Mouse (Mus musculus) MEL (cell line): ENCODE results near the gene Ugt1a6b. TPM values are rescaled to one million over a fixed set of nuclear protein-coding genes. Genes with fewer than 3 reads are reported as not detected.
A peak's percentile ranks its signal among the peaks of the same experiment; 100 is the strongest.
"Not testable (repeated sequence)": the region's sequence is repeated elsewhere in the genome, so short reads cannot be mapped to it uniquely, and the experiment has no call there.

Experiments
- DNase-seq: peaks from one replicate; pipeline ENCODE4 v3.0.0; 2011; ENCODE audit warnings: low read depth, low spot score
- H3K27ac ChIP-seq: 2 replicates; pipeline ENCODE4 v1.5.1; 2012; ENCODE audit warnings: low read depth, mild to moderate bottlenecking, control low read depth, low read length, moderate library complexity; ENCODE audit not compliant: control insufficient read depth
- H3K27me3 ChIP-seq, 2 experiments: fragments of 150-350 bp in 1 of 2; sonication (generic) in 1 of 2; 2 replicates each; pipeline ENCODE4 v1.6.1; 2012; ENCODE audit warnings: low read length in 2 of 2, mild to moderate bottlenecking in 2 of 2, improper control_type of control experiment in 1 of 2, moderate library complexity in 1 of 2; ENCODE audit not compliant: insufficient read depth in 2 of 2, control insufficient read depth in 1 of 2
- H3K36me3 ChIP-seq, 2 experiments: 2 replicates each; pipeline ENCODE4 v1.6.1; 2012 to 2014; ENCODE audit warnings: low read length in 2 of 2, improper control_type of control experiment in 1 of 2, inconsistent platforms in 1 of 2, mild to moderate bottlenecking in 1 of 2; ENCODE audit not compliant: insufficient read depth in 2 of 2, control insufficient read depth in 1 of 2
- H3K4me1 ChIP-seq, 2 experiments: fragments of 150-350 bp in 1 of 2; sonication (generic) in 1 of 2; 2 replicates each; pipeline ENCODE4 v1.6.1; 2012; ENCODE audit warnings: low read length in 2 of 2, improper control_type of control experiment in 1 of 2, mild to moderate bottlenecking in 1 of 2; ENCODE audit not compliant: insufficient read depth in 2 of 2, control insufficient read depth in 1 of 2
- H3K4me3 ChIP-seq, 2 experiments: fragments of 150-350 bp in 1 of 2; sonication (generic) in 1 of 2; 2 replicates each; pipeline ENCODE4 v1.5.1; 2012; ENCODE audit warnings: low read depth in 2 of 2, low read length in 2 of 2, mild to moderate bottlenecking in 2 of 2, moderate library complexity in 2 of 2, control low read depth in 1 of 2, improper control_type of control experiment in 1 of 2; ENCODE audit not compliant: control insufficient read depth in 1 of 2, insufficient read depth in 1 of 2
- H3K79me2 ChIP-seq: 2 replicates; pipeline ENCODE4 v1.6.1; 2012; ENCODE audit warnings: mild to moderate bottlenecking, low read length, moderate library complexity; ENCODE audit not compliant: control insufficient read depth, poor library complexity, insufficient read depth
- H3K9ac ChIP-seq: 2 replicates; pipeline ENCODE4 v1.6.1; 2012; ENCODE audit warnings: low read depth, mild to moderate bottlenecking, control low read depth, low read length, moderate library complexity; ENCODE audit not compliant: control insufficient read depth, poor library complexity, severe bottlenecking
- H3K9me3 ChIP-seq: fragments of 150-350 bp; sonication (generic); replicated peaks from 2 replicates; pipeline ENCODE4 v1.6.1; 2012; ENCODE audit warnings: mild to moderate bottlenecking, low read length, improper control_type of control experiment, moderate library complexity; ENCODE audit not compliant: insufficient read depth
- BHLHE40 ChIP-seq: IDR thresholded peaks from 2 replicates; pipeline ENCODE4 v1.6.1; 2012; ENCODE audit warnings: low read depth, mild to moderate bottlenecking, inconsistent platforms, low read length, improper control_type of control experiment, borderline replicate concordance
- MEF2A ChIP-seq: IDR thresholded peaks from 2 replicates; pipeline ENCODE4 v1.6.1; 2014; ENCODE audit warnings: low read depth, mild to moderate bottlenecking, inconsistent platforms, low read length, improper control_type of control experiment; ENCODE audit not compliant: poor library complexity, insufficient replicate concordance, severe bottlenecking; ENCODE audit errors: extremely low read depth
- POLR2AphosphoS5 ChIP-seq: IDR thresholded peaks from 2 replicates; pipeline ENCODE4 v1.6.1; 2012; ENCODE audit warnings: low read depth, borderline replicate concordance, mild to moderate bottlenecking, inconsistent platforms, low read length, moderate library complexity, mixed read lengths
- RCOR1 ChIP-seq: IDR thresholded peaks from 2 replicates; pipeline ENCODE4 v1.6.1; 2012; ENCODE audit warnings: low read depth, mild to moderate bottlenecking, inconsistent platforms, low read length, improper control_type of control experiment
- SIN3A ChIP-seq: IDR thresholded peaks from 2 replicates; pipeline ENCODE4 v1.6.1; 2012; ENCODE audit warnings: low read length, improper control_type of control experiment, inconsistent platforms
- TBP ChIP-seq: IDR thresholded peaks from 2 replicates; pipeline ENCODE4 v1.8.0; 2011; ENCODE audit warnings: low read depth, low read length, improper control_type of control experiment
- UBTF ChIP-seq: IDR thresholded peaks from 2 replicates; pipeline ENCODE4 v1.6.1; 2012; ENCODE audit warnings: low read depth, mild to moderate bottlenecking, inconsistent platforms, low read length, improper control_type of control experiment, moderate library complexity, borderline replicate concordance; ENCODE audit not compliant: insufficient read depth
- USF2 ChIP-seq, 2 experiments: IDR thresholded peaks; 2 replicates each; pipeline ENCODE4 v1.6.1; 2011 to 2012; ENCODE audit warnings: improper control_type of control experiment in 2 of 2, low read length in 2 of 2, borderline replicate concordance in 1 of 2, inconsistent platforms in 1 of 2, low read depth in 1 of 2, mild to moderate bottlenecking in 1 of 2; ENCODE audit not compliant: insufficient read depth in 1 of 2
- polyA plus RNA-seq, 2 experiments: library from polyadenylated mRNA; stranded (reverse) in 1 of 2; unstranded in 1 of 2; fragments of >175 nt in 1 of 2; fragments of >200 nt in 1 of 2; gene quantifications; 2 replicates each; pipeline versions ENCODE4 v1.2.1 to v1.2.4; 2012; ENCODE audit warnings: low replicate concordance in 2 of 2, low read depth in 1 of 2; ENCODE audit not compliant: insufficient read length in 2 of 2, insufficient read depth in 1 of 2, missing spikeins in 1 of 2
- total RNA-seq: library from RNA; depleted of rRNA; stranded (reverse); fragments of 300-350 nt; gene quantifications from 2 replicates; pipeline ENCODE4 v1.2.3, GENCODE M21; 2012

The Ugt1a6b gene
- total and polyA plus RNA-seq, 3 experiments, result not detected

DNA sequence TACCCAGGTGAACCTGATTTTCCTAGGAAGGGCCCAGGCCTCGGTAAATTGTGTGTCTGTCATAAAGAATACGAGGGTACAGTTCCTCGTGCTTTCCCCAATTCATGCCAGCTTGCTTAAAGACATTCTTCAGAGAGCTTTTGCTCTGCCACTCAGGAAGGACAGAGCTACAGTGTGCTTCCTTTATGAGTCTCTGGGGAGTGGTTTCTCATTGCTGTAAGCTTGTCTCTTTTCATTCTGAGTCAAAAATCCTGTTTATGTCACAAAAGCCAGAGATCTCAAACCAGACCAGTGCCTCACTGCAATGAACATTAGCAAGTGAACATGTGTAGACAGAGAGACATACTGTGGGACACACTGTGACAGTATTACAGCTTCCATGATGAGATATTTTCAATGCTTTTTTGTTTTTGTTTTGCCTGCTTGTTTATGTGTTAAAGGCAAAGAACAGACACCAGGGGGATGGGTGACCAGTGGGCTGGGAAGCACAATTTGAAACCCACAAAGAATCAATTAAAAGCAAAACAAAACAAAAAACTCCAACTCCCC is 30.9 kb downstream of the Ugt1a6b start:
- Histone ChIP-seq H3K4me3 (no peak overlapping the region), H3K4me1 (no peaks in the 10 kb centered on the region), H3K9ac (no peak overlapping the region), H3K27me3 (no peaks in the 10 kb centered on the region), H3K9me3 (no peaks in the 10 kb centered on the region), H3K79me2 (no peaks in the 10 kb centered on the region), H3K36me3 (no peaks in the 10 kb centered on the region), H3K27ac (no peak overlapping the region)
- no peak for DNase-seq
- TF ChIP-seq TBP, result no peak
- TF ChIP-seq SIN3A, result no peak
- no peak for TF ChIP-seq UBTF
- TF ChIP-seq USF2 (IDR thresholded peaks at IDR 0.05; ENCODE audit: borderline replicate concordance in 1 of 2, insufficient read depth in 1 of 2, low read depth in 1 of 2, low read length in 2 of 2), result no peak
- no peak for TF ChIP-seq MEF2A
- no peak for TF ChIP-seq RCOR1
- TF ChIP-seq POLR2AphosphoS5, result no peak

DNA sequence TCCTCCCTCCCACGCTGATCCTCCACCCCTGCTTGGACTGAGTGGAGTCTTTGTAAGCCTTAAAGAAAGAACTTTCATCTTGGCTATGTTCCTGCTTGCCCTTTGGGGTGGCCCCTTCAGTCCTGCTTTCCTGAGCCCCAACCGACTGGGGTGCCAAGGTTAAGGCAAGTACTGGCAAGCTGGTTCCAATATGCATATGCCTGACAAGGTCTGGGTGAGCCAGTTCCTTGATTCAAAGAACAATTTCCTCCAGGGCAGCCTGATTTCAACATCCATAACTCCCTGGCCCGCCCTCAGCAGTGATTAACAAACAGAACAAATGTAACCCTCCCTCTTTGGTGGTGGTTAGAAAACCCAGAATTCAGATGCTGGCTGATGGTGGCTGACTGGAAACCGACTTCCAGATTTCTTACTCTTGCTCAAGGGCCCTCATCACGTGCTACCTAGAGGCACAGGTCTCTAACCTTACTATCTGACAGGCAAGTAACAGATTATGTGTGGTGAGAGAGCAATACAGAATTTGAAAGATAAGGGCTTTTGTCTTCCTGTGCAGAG is 31.5 kb downstream of the Ugt1a6b start, which contains the start of gene Ugt1a6a:
Ugt1a6a (plus strand) TSS at position 353 of the 555 bp plus-strand sequence.
- not testable (repeated sequence) for H3K79me2 ChIP-seq, H3K4me3 ChIP-seq, H3K27ac ChIP-seq

DNA sequence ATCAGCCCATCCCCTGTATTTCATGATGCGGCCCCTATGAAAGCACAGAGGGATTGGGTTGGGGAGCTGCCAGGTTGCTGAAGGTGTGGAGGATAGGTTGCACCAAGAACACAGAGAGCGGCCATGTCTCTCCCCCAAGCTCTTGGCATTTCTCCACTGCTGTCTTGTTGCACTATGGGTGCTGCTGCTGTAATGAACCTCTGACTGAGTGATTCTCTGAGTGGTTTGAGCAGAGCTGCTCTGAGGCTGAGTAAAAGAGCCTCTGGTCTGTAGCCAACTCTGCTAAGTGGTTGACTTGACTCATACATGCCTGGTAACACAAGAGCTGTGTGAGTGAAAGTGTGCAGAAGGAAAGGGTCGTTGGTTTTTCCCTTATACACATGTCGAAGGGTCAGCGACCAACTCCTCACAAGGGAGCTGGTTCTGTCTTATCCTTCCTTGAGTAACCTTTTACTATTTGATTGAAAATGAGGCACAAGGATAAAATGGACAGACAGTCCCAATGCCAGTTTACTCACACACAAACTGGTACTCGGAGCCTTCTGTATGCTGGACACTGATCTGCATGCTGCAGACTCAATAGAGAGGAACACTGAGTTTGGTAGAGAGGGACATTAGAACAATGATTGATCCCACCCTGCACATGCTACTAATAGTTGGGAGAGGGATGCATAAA is 32.3 kb downstream of the Ugt1a6b start:
- H3K27me3 ChIP-seq, H3K27ac ChIP-seq, H3K79me2 ChIP-seq, H3K9ac ChIP-seq, H3K36me3 ChIP-seq, H3K9me3 ChIP-seq, H3K4me1 ChIP-seq, H3K4me3 ChIP-seq: not testable (repeated sequence)
- DNase-seq, result peak; percentile 18

More for the DNA sequence above, 31.5 kb downstream of the Ugt1a6b start, which contains the start of gene Ugt1a6a:
- not testable (repeated sequence) for H3K9me3 ChIP-seq, H3K9ac ChIP-seq, H3K4me1 ChIP-seq, DNase-seq, H3K27me3 ChIP-seq, H3K36me3 ChIP-seq
- 0 out of 2 replicates have a peak, but pooled peaks have one; percentile 27 for TF ChIP-seq BHLHE40
